Mouse (Mus musculus): ENCODE results near the gene Lbhd2.

DNA sequence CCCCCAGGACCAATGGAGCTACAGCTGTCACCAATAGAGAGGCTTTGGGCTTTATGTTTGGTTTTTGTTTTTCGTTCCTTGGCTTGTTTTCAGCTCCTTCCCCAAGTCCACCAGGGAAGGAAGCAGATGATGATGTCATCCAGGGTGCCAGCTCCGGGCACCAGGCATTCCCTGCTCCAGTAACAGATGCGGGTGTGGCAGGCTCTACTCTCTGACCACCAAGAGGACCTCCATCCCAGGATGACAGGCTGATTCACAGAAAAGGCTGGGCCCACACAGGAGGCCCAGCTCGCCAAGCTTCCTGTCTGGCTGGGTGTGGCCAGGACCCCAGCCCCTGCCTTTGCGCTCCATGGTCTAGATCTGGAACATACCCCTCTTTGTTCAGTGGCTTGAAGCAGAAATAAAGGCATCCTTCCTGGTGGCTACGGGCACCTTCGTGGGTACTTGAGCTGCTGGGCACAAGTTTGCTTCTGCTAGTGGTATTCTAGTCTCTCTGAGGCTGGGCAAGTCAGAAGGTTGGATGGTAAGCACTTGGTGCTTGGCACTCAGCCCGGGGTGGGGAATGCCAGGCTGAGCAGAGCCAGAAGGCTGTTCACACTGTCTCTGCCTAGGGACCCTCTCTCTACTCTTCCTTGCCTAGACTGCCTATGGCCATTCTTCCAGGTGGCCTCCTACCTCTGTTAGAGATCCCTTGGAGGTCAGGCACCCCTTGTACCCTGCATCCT, 5.2 kb downstream of the Lbhd2 start:
- no peak for TF ChIP-seq POLR2A (IDR thresholded peaks at IDR 0.05; ENCODE audit: borderline replicate concordance, extremely low read depth, insufficient read depth, insufficient read length, poor library complexity, severe bottlenecking)
- TF ChIP-seq CTCF (IDR thresholded peaks at IDR 0.05; ENCODE audit: borderline replicate concordance, extremely low read depth, insufficient read depth, insufficient read length) = no peak
